8 mouse cellular contexts compared by ENCODE assay signal in the genomic region with DNA sequence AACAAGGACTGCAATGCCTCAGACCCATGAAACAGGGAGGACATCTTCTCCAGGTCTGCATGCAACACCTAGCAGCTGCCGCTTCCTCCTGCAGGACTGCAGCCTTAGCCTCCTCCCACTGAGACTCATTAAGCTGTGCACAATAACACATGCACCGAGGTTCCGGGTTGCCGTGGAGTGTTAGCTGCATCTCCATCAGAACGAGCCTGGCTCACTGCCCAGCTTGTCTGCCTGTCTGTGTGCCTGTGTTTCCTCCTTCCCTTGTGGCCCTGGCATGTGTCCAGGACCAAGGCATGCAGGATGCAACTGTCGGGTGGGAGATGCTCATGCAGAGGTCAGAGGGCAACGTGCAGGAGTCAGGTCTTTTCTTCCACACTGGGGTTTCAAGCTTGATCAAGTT.
DNase-seq lines count a peak whose midpoint lies in the region; ATAC-seq and TF ChIP-seq lines count a peak whose summit lies in the region.

No protein-coding gene starts in this region.

- TF ChIP-seq EP300 in heart, postnatal 0 days (IDR thresholded peaks at IDR 0.05; ENCODE audit: low read depth) = no peak

- no peak overlapping the region for H3K27ac ChIP-seq in cerebellum, adult 2 months (ENCODE audit: insufficient read depth, low read length)
- no peak overlapping the region for H3K27ac ChIP-seq in liver, embryonic 13.5 days
- no peak overlapping the region for H3K27ac ChIP-seq in liver, embryonic 12.5 days
- H3K27ac ChIP-seq in heart, postnatal 0 days (ENCODE audit: low read depth) = no peak overlapping the region
- 0 out of 2 replicates have a peak overlapping the region, but pooled peaks have one; percentile 2 for H3K27ac ChIP-seq in midbrain, embryonic 12.5 days (replicated peaks)

- peak; percentile 31; the same call in 1 of the 2 replicates for ATAC-seq in liver, embryonic 13.5 days (ENCODE audit: low read depth)
- ATAC-seq in liver, embryonic 12.5 days = no peak
- ATAC-seq in heart, postnatal 0 days (ENCODE audit: insufficient read depth, low read depth) = peak; percentile 55; the same call in 1 of the 2 replicates
- ATAC-seq in midbrain, embryonic 12.5 days (ENCODE audit: low FRiP score, low read depth) = peak; percentile 90

- TF ChIP-seq POLR2A in cerebellum, adult 2 months (IDR thresholded peaks at IDR 0.05; ENCODE audit: borderline replicate concordance, insufficient read depth, low read length) = no peak

- peak; percentile 10 to 20 for DNase-seq in cerebellum, adult 2 months
- no peak for DNase-seq in cerebellum, adult 11-12 months
- no peak for DNase-seq in liver, embryonic 13.5 days
- DNase-seq in heart, postnatal 0 days (ENCODE audit: low spot score) = peak; percentile 10
- peak; percentile 85 for DNase-seq in kidney, postnatal 14 days
- DNase-seq in thymus, postnatal 25 days = no peak

- WGBS in cerebellum, adult 2 months = 7% methylated on average over 7 of the region's 7 CpGs
- 50% methylated on average over 7 of the region's 7 CpGs for WGBS in liver, embryonic 13.5 days (ENCODE audit: insufficient replicate concordance)
- WGBS in liver, embryonic 12.5 days (ENCODE audit: insufficient replicate concordance) = 58% methylated on average over 7 of the region's 7 CpGs
- WGBS in heart, postnatal 0 days = 7% methylated on average over 7 of the region's 7 CpGs
- 9% methylated on average over 7 of the region's 7 CpGs for WGBS in midbrain, embryonic 12.5 days

- H3K4me2 ChIP-seq in liver, embryonic 13.5 days = no peak overlapping the region
- H3K4me2 ChIP-seq in liver, embryonic 12.5 days = no peak overlapping the region
- no peak overlapping the region for H3K4me2 ChIP-seq in heart, postnatal 0 days (ENCODE audit: low read depth, low read length)
- 0 out of 2 replicates have a peak overlapping the region, but pooled peaks have one; percentile 12 for H3K4me2 ChIP-seq in midbrain, embryonic 12.5 days (replicated peaks)

- H3K27me3 ChIP-seq in cerebellum, adult 2 months (ENCODE audit: control insufficient read depth, insufficient read depth, low read length) = no peaks in the 10 kb centered on the region
- H3K27me3 ChIP-seq in liver, embryonic 13.5 days = no peaks in the 10 kb centered on the region
- H3K27me3 ChIP-seq in liver, embryonic 12.5 days (replicated peaks) = no peaks in the 10 kb centered on the region
- no peaks in the 10 kb centered on the region for H3K27me3 ChIP-seq in heart, postnatal 0 days (ENCODE audit: control insufficient read depth, insufficient read depth, low read length)
- no peaks in the 10 kb centered on the region for H3K27me3 ChIP-seq in midbrain, embryonic 12.5 days

- no peak overlapping the region for H3K9ac ChIP-seq in liver, embryonic 13.5 days
- no peak overlapping the region for H3K9ac ChIP-seq in liver, embryonic 12.5 days
- no peak overlapping the region for H3K9ac ChIP-seq in heart, postnatal 0 days (replicated peaks; ENCODE audit: low read depth, low read length)
- H3K9ac ChIP-seq in midbrain, embryonic 12.5 days (replicated peaks) = no peak overlapping the region

- TF ChIP-seq CTCF in cerebellum, adult 2 months (IDR thresholded peaks at IDR 0.05; ENCODE audit: borderline replicate concordance, insufficient read depth, low read depth, low read length) = no peak
- TF ChIP-seq CTCF in heart, postnatal 0 days (IDR thresholded peaks at IDR 0.05; ENCODE audit: low read depth) = no peak

- no peak overlapping the region for H3K4me3 ChIP-seq in cerebellum, adult 2 months (replicated peaks; ENCODE audit: insufficient read depth, low read depth, low read length)
- H3K4me3 ChIP-seq in liver, embryonic 13.5 days (replicated peaks) = no peak overlapping the region
- no peak overlapping the region for H3K4me3 ChIP-seq in liver, embryonic 12.5 days
- H3K4me3 ChIP-seq in heart, postnatal 0 days (ENCODE audit: low read depth, low read length) = no peak overlapping the region
- H3K4me3 ChIP-seq in midbrain, embryonic 12.5 days = no peak overlapping the region

- H3K36me3 ChIP-seq in liver, embryonic 13.5 days = no peaks in the 10 kb centered on the region
- H3K36me3 ChIP-seq in liver, embryonic 12.5 days = no peaks in the 10 kb centered on the region
- H3K36me3 ChIP-seq in heart, postnatal 0 days (replicated peaks; ENCODE audit: control insufficient read depth, insufficient read depth, low read length) = no peaks in the 10 kb centered on the region
- H3K36me3 ChIP-seq in midbrain, embryonic 12.5 days = no peaks in the 10 kb centered on the region

- H3K9me3 ChIP-seq in liver, embryonic 13.5 days (replicated peaks) = no peaks in the 10 kb centered on the region
- H3K9me3 ChIP-seq in liver, embryonic 12.5 days (replicated peaks) = no peaks in the 10 kb centered on the region
- H3K9me3 ChIP-seq in heart, postnatal 0 days (replicated peaks; ENCODE audit: control insufficient read depth, low read length) = no peaks in the 10 kb centered on the region
- H3K9me3 ChIP-seq in midbrain, embryonic 12.5 days = no peaks in the 10 kb centered on the region

- H3K4me1 ChIP-seq in cerebellum, adult 2 months (ENCODE audit: control insufficient read depth, insufficient read depth, low read length) = no peaks in the 10 kb centered on the region; the same call in 1 of the 2 replicates
- H3K4me1 ChIP-seq in liver, embryonic 13.5 days (replicated peaks) = no peaks in the 10 kb centered on the region
- no peaks in the 10 kb centered on the region for H3K4me1 ChIP-seq in liver, embryonic 12.5 days
- no peaks in the 10 kb centered on the region; the same call in 1 of the 2 replicates for H3K4me1 ChIP-seq in heart, postnatal 0 days (ENCODE audit: control insufficient read depth, insufficient read depth)
- H3K4me1 ChIP-seq in midbrain, embryonic 12.5 days = peaks cover 12% of the 10 kb centered on the region

Comparison
In these comparisons a context has a peak if more than half of its experiments do, and no peak if none do; other contexts are left out.
1. DNase-seq: peak in cerebellum, adult 2 months (2 of 2), heart, postnatal 0 days (single experiment) and kidney, postnatal 14 days (single experiment); none in cerebellum, adult 11-12 months (single experiment), liver, embryonic 13.5 days (single experiment) and thymus, postnatal 25 days (single experiment).